Mouse (Mus musculus) G1E (cell line): ENCODE measurements around the gene Gm20431. TPM values are rescaled to one million over a fixed set of nuclear protein-coding genes. Genes with fewer than 3 reads are reported as not detected.
"Not testable (repeated sequence)": the region's sequence is repeated elsewhere in the genome, so short reads cannot be mapped to it uniquely, and the experiment has no call there.

Source experiments
- ATAC-seq: 2 replicates; pipeline ENCODE4 v1.8.0; 2016; ENCODE audit warnings: mild to moderate bottlenecking; ENCODE audit not compliant: insufficient number of reproducible peaks, poor library complexity, low FRiP score, severe bottlenecking; ENCODE audit errors: extremely low read depth
- DNase-seq: peaks from one replicate; pipeline ENCODE4 v3.0.0; 2012; ENCODE audit warnings: low spot score
- H3K27me3 ChIP-seq: 2 replicates; pipeline ENCODE4 v1.6.1; 2012; ENCODE audit warnings: mild to moderate bottlenecking, low read length, inconsistent platforms; ENCODE audit not compliant: insufficient read depth
- H3K36me3 ChIP-seq: replicated peaks from 2 replicates; pipeline ENCODE3; 2012; ENCODE audit warnings: mild to moderate bottlenecking, inconsistent platforms
- H3K4me1 ChIP-seq: 2 replicates; pipeline ENCODE4 v1.6.1; 2012; ENCODE audit warnings: low read depth, low read length, inconsistent platforms, mixed read lengths; ENCODE audit not compliant: insufficient read depth
- H3K4me3 ChIP-seq: 2 replicates; pipeline ENCODE4 v1.5.1; 2012; ENCODE audit warnings: low read depth, mild to moderate bottlenecking, inconsistent platforms, low read length, moderate library complexity, mixed read lengths
- H3K9me3 ChIP-seq: replicated peaks from 2 replicates; pipeline ENCODE4 v1.6.1; 2012; ENCODE audit warnings: inconsistent platforms
- CTCF ChIP-seq: IDR thresholded peaks from 2 replicates; pipeline ENCODE4 v1.5.1; 2012; ENCODE audit warnings: low read depth, low read length, inconsistent platforms, mixed read lengths
- GATA1 ChIP-seq: IDR thresholded peaks from 2 replicates; pipeline ENCODE4 v1.6.1; 2012; ENCODE audit warnings: borderline replicate concordance, low read length, inconsistent platforms, mixed read lengths
- GATA2 ChIP-seq: IDR thresholded peaks from 2 replicates; pipeline ENCODE4 v1.6.1; 2012; ENCODE audit warnings: low read depth, low read length, inconsistent platforms, borderline replicate concordance
- POLR2AphosphoS5 ChIP-seq: IDR thresholded peaks from 2 replicates; pipeline ENCODE4 v1.6.1; 2012; ENCODE audit warnings: low read depth, low read length, inconsistent platforms; ENCODE audit not compliant: insufficient replicate concordance
- TAL1 ChIP-seq: conservative IDR thresholded peaks from 2 replicates; pipeline ENCODE4 v1.6.1; 2012; ENCODE audit warnings: low read depth, low read length, inconsistent platforms, mixed read lengths
- polyA plus RNA-seq: library from polyadenylated mRNA; stranded (reverse); fragments of >175 nt; gene quantifications from 2 replicates; pipeline ENCODE4 v1.2.3, GENCODE M21; 2012
- total RNA-seq, 2 experiments: library from RNA; stranded (forward) in 1 of 2; stranded (reverse) in 1 of 2; fragments of 200-1000 nt in 1 of 2; fragments of >200 nt in 1 of 2; fragmentation: Nextera tagmentation in 1 of 2; gene quantifications; 2 replicates each; pipeline ENCODE4 v1.2.3; 2014 to 2017

Gm20431 gene
- total and polyA plus RNA-seq, 3 experiments: 0.11 to 6.2 TPM; not detected in 1

GRCm38 (mm10) chr2:167651622-167652021 is 9.7 kb downstream of the Gm20431 start:
- Histone ChIP-seq H3K4me3 (no peak overlapping the region), H3K27me3 (no peaks in the 10 kb centered on the region), H3K4me1 (peaks cover under 1% of the 10 kb centered on the region; the same call in 1 of the 2 replicates), H3K36me3 (peaks cover 95% of the 10 kb centered on the region), H3K9me3 (no peaks in the 10 kb centered on the region)
- DNase-seq (no peak), ATAC-seq (no peak)
- no peak for TF ChIP-seq GATA2
- no peak for TF ChIP-seq GATA1
- no peak for TF ChIP-seq POLR2AphosphoS5
- TF ChIP-seq TAL1: no peak

- no peak for DNase-seq
- Histone ChIP-seq H3K27me3 (no peaks in the 10 kb centered on the region), H3K36me3 (peaks cover 98% of the 10 kb centered on the region), H3K4me3 (no peak overlapping the region), H3K4me1 (no peaks in the 10 kb centered on the region), H3K9me3 (no peaks in the 10 kb centered on the region)
- no peak for TF ChIP-seq POLR2AphosphoS5
- no peak for TF ChIP-seq GATA2
- no peak for TF ChIP-seq TAL1
- no peak for TF ChIP-seq CTCF
- TF ChIP-seq GATA1: no peak
- ATAC-seq: no peak
Measured at GRCm38 (mm10) chr2:167649290-167650032, 11.8 kb downstream of the Gm20431 start.

- Histone ChIP-seq H3K36me3 (peaks cover 90% of the 10 kb centered on the region), H3K27me3 (no peaks in the 10 kb centered on the region), H3K9me3 (no peaks in the 10 kb centered on the region), H3K4me1 (peaks cover 2% of the 10 kb centered on the region), H3K4me3 (no peak overlapping the region)
- TF ChIP-seq TAL1 (no peak), CTCF (no peak)
- ATAC-seq (no peak), DNase-seq (no peak)
Measured at GRCm38 (mm10) chr2:167646411-167646810, 14.9 kb downstream of the Gm20431 start.

- not testable (repeated sequence) for H3K4me1 ChIP-seq, ATAC-seq, H3K9me3 ChIP-seq, H3K27me3 ChIP-seq, H3K4me3 ChIP-seq, DNase-seq
- H3K36me3 ChIP-seq: peaks cover 90% of the 10 kb centered on the region
Measured at GRCm38 (mm10) chr2:167643356-167644052, 17.8 kb downstream of the Gm20431 start.

GRCm38 (mm10) chr2:167642164-167642563 is 19.1 kb downstream of the Gm20431 start:
- peaks cover 7% of the 10 kb centered on the region for H3K4me1 ChIP-seq
- TF ChIP-seq GATA2: no peak

GRCm38 (mm10) chr2:167641337-167641736 is 20.0 kb downstream of the Gm20431 start:
- no peak for DNase-seq
- Histone ChIP-seq H3K36me3 (peaks cover 72% of the 10 kb centered on the region), H3K27me3 (peaks cover 3% of the 10 kb centered on the region; the same call in 1 of the 2 replicates), H3K4me3 (no peak overlapping the region), H3K9me3 (no peaks in the 10 kb centered on the region; the same call in 1 of the 2 replicates), H3K4me1 (peaks cover 7% of the 10 kb centered on the region)
- peak; percentile 59; the same call in 1 of the 2 replicates for ATAC-seq
- TF ChIP-seq GATA1: no peak
- no peak for TF ChIP-seq TAL1
- TF ChIP-seq CTCF: peak; percentile 34; the same call in 1 of the 2 replicates
- no peak for TF ChIP-seq GATA2
- TF ChIP-seq POLR2AphosphoS5: no peak

More at GRCm38 (mm10) chr2:167642164-167642563, 19.1 kb downstream of the Gm20431 start:
- DNase-seq (no peak), ATAC-seq (no peak)
- no peaks in the 10 kb centered on the region; the same call in 1 of the 2 replicates for H3K9me3 ChIP-seq
- H3K27me3 ChIP-seq: peaks cover 3% of the 10 kb centered on the region; the same call in 1 of the 2 replicates
- H3K4me3 ChIP-seq: no peak overlapping the region
- H3K36me3 ChIP-seq: peaks cover 81% of the 10 kb centered on the region

GRCm38 (mm10) chr2:167640279-167640678 is 21.0 kb downstream of the Gm20431 start:
- H3K9me3 ChIP-seq: no peaks in the 10 kb centered on the region; the same call in 1 of the 2 replicates
- DNase-seq (no peak), ATAC-seq (no peak)
- peak; percentile 54 for TF ChIP-seq CTCF
- TF ChIP-seq TAL1: no peak
- H3K4me1 ChIP-seq: peaks cover 13% of the 10 kb centered on the region
- H3K36me3 ChIP-seq: peaks cover 62% of the 10 kb centered on the region
- no peak overlapping the region for H3K4me3 ChIP-seq
- H3K27me3 ChIP-seq: peaks cover 3% of the 10 kb centered on the region; the same call in 1 of the 2 replicates
